Mouse (Mus musculus) neutrophil, adult 83 days (primary cell): Measurements from ENCODE around the gene Gm3012. TPM values are rescaled to one million over a fixed set of nuclear protein-coding genes. Genes with fewer than 3 reads are reported as not detected.

ENCODE experiments used
- total RNA-seq, 2 experiments: library from RNA; stranded (reverse); gene quantifications; one replicate each; pipeline ENCODE4 v1.2.4; 2023

Gm3012 gene
- total RNA-seq: not detected

DNA sequence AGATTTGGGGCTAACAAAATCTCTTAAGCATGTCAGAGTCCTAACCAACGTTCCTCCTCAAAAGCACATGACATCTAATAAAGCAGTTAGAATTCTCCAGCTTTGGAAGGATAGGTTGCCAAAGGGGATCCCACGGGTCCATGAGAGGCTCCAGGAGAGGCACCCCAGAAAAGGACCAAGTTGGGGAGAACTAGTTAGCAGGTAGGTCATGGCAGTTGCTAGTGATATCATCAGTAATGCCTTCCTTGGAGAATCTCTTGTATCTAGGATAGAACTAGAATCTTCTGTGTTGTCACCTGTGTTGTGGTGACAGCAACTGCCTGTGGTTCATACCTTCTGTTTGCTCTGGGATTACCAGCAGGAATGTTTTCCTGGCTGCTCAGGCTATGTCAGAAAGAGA, at the start of gene Gm3012:
TSS of gene Gm3012 (plus strand) at position 301 of the 400 bp plus-strand sequence.

DNA sequence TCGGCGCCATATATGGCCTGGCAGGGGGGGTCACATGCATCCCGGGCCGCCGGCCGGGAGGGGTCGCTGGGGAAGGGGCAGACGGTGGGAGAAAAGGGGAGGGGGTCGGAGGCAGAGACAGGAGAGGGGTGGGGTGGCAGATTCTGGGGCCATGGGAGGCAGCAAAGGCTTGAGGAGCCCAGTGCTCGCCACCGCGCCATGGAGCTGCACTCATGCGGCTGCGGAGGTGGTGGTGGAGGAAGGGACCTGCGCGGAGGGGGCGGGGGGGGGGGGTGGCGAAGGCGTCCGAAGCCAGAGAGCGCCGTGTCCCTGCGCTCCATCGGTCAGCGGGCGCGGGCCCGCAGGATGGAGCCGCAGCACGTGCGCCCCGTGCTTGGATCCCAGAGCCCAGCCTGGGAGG, 17.4 kb downstream of the Gm3012 start, which contains the start of gene Gm3020:
TSS of gene Gm3020 (plus strand) at position 301 of the 400 bp plus-strand sequence.

GRCm38 (mm10) chr14:3688483-3688882, 54.2 kb downstream of the Gm3012 start, which contains the start of gene Gm3043:
Gm3043 (plus strand) TSS chr14:3688783.

Other genes with a start within 250 kb of the Gm3012 start
- gene Gm10413, start 239.4 kb upstream of the Gm3012 start, total RNA-seq: not detected
- gene Gm10409, start 221.9 kb upstream of the Gm3012 start, total RNA-seq: not detected
- gene Gm3005, start 206.4 kb upstream of the Gm3012 start, total RNA-seq: not detected
- gene Gm10408, start 185.1 kb upstream of the Gm3012 start, total RNA-seq: not detected
- not detected for gene Gm3020, start 17.5 kb downstream of the Gm3012 start, total RNA-seq
- gene Gm3043, start 54.3 kb downstream of the Gm3012 start, total RNA-seq: not detected
- gene Gm3002, start 175.6 kb downstream of the Gm3012 start, total RNA-seq: not detected
- not detected for gene Gm3033, start 211.7 kb downstream of the Gm3012 start, total RNA-seq
- gene Gm2916, start 249.7 kb downstream of the Gm3012 start, total RNA-seq: not detected